Mouse (Mus musculus) spleen, adult 2 months (tissue): ENCODE results near the gene 2410131K14Rik.

ENCODE experiments used
- CTCF ChIP-seq: fragments of 200-500 bp; IDR thresholded peaks from 2 replicates; pipeline ENCODE4 v1.5.1; 2011; ENCODE audit warnings: mild to moderate bottlenecking, inconsistent platforms; ENCODE audit not compliant: insufficient read depth, insufficient read length, insufficient replicate concordance; ENCODE audit errors: extremely low read depth
- POLR2A ChIP-seq: fragments of 200-500 bp; IDR thresholded peaks from 2 replicates; pipeline ENCODE4 v1.6.1; 2011; ENCODE audit warnings: low read depth, low read length, inconsistent platforms

- TF ChIP-seq CTCF (no peak), POLR2A (no peak)
Observed at GRCm38 (mm10) chr5:118197421-118197820, 47.6 kb upstream of the 2410131K14Rik start.
